Mouse (Mus musculus): Measurements from ENCODE around the gene Trpm4. TPM values are rescaled to one million over a fixed set of nuclear protein-coding genes. Genes with fewer than 3 reads are reported as not detected.

Gene Trpm4
- total and polyA plus RNA-seq, 2 experiments from 2014 or later = 11.2 to 35.7 TPM

GRCm38 (mm10) chr7:45353041-45353440 is 19.5 kb upstream of the Trpm4 start:
- H3K9ac ChIP-seq (replicated peaks; ENCODE audit: low read length) = no peak overlapping the region
- no peak overlapping the region for H3K4me2 ChIP-seq (ENCODE audit: low read depth, low read length)
- ATAC-seq = no peak
- DNase-seq (ENCODE audit: low spot score) = no peak
- H3K4me1 ChIP-seq (ENCODE audit: insufficient read depth, low read length) = no peaks in the 10 kb centered on the region
- WGBS = 25% methylated on average over 5 of the region's 5 CpGs
- no peak overlapping the region for H3K27ac ChIP-seq
- no peak overlapping the region for H3K4me3 ChIP-seq (ENCODE audit: low read length)
- no peak for TF ChIP-seq CTCF (IDR thresholded peaks at IDR 0.05; ENCODE audit: low read depth)
- peaks cover 53% of the 10 kb centered on the region for H3K36me3 ChIP-seq (ENCODE audit: insufficient read depth, low read length)
- H3K27me3 ChIP-seq (ENCODE audit: insufficient read depth, low read length) = no peaks in the 10 kb centered on the region
- H3K9me3 ChIP-seq (ENCODE audit: low read length) = no peaks in the 10 kb centered on the region

GRCm38 (mm10) chr7:45346905-45347304 is 13.3 kb upstream of the Trpm4 start:
- no peak for DNase-seq (ENCODE audit: low spot score)
- Histone ChIP-seq H3K4me3 (ENCODE audit: low read length) (no peak overlapping the region), H3K27ac (no peak overlapping the region), H3K4me1 (ENCODE audit: insufficient read depth, low read length) (no peaks in the 10 kb centered on the region), H3K9ac (replicated peaks; ENCODE audit: low read length) (no peak overlapping the region), H3K9me3 (ENCODE audit: low read length) (no peaks in the 10 kb centered on the region), H3K36me3 (ENCODE audit: insufficient read depth, low read length) (peaks cover 46% of the 10 kb centered on the region; the same call in 1 of the 2 replicates), H3K4me2 (ENCODE audit: low read depth, low read length) (no peak overlapping the region), H3K27me3 (ENCODE audit: insufficient read depth, low read length) (no peaks in the 10 kb centered on the region)
- 84% methylated on average over 13 of the region's 13 CpGs for WGBS
- TF ChIP-seq CTCF (IDR thresholded peaks at IDR 0.05; ENCODE audit: low read depth) = no peak
- no peak for ATAC-seq

GRCm38 (mm10) chr7:45343543-45343942 is 10.0 kb upstream of the Trpm4 start:
- no peak for ATAC-seq
- Histone ChIP-seq H3K4me3 (ENCODE audit: low read length) (no peak overlapping the region), H3K27ac (no peak overlapping the region), H3K9ac (replicated peaks; ENCODE audit: low read length) (no peak overlapping the region), H3K9me3 (ENCODE audit: low read length) (no peaks in the 10 kb centered on the region), H3K4me1 (ENCODE audit: insufficient read depth, low read length) (peaks cover 6% of the 10 kb centered on the region; the same call in 1 of the 2 replicates), H3K4me2 (ENCODE audit: low read depth, low read length) (no peak overlapping the region), H3K36me3 (ENCODE audit: insufficient read depth, low read length) (peaks cover 29% of the 10 kb centered on the region; the same call in 1 of the 2 replicates), H3K27me3 (ENCODE audit: insufficient read depth, low read length) (no peaks in the 10 kb centered on the region)
- WGBS = 36% methylated on average over 13 of the region's 13 CpGs
- DNase-seq (ENCODE audit: low spot score) = no peak
- peak; percentile 39 for TF ChIP-seq CTCF (IDR thresholded peaks at IDR 0.05; ENCODE audit: low read depth)

- Histone ChIP-seq H3K9me3 (ENCODE audit: low read length) (no peaks in the 10 kb centered on the region), H3K27ac (no peak overlapping the region), H3K9ac (replicated peaks; ENCODE audit: low read length) (no peak overlapping the region), H3K4me2 (ENCODE audit: low read depth, low read length) (no peak overlapping the region), H3K27me3 (ENCODE audit: insufficient read depth, low read length) (no peaks in the 10 kb centered on the region), H3K4me3 (ENCODE audit: low read length) (no peak overlapping the region), H3K36me3 (ENCODE audit: insufficient read depth, low read length) (peaks cover 17% of the 10 kb centered on the region; the same call in 1 of the 2 replicates), H3K4me1 (ENCODE audit: insufficient read depth, low read length) (peaks cover 6% of the 10 kb centered on the region)
- DNase-seq (ENCODE audit: low spot score) = no peak
- no peak for ATAC-seq
- WGBS = 92% methylated on average over 11 of the region's 11 CpGs
- no peak for TF ChIP-seq CTCF (IDR thresholded peaks at IDR 0.05; ENCODE audit: low read depth)
These were observed 8.5 kb upstream of the Trpm4 start for GRCm38 (mm10) chr7:45342081-45342480.

GRCm38 (mm10) chr7:45341303-45341702 is 7.7 kb upstream of the Trpm4 start:
- DNase-seq (ENCODE audit: low spot score) = peak; percentile 94
- H3K9me3 ChIP-seq (ENCODE audit: low read length) = no peaks in the 10 kb centered on the region
- ATAC-seq = peak; percentile 77
- peaks cover 10% of the 10 kb centered on the region; the same call in 1 of the 2 replicates for H3K36me3 ChIP-seq (ENCODE audit: insufficient read depth, low read length)
- WGBS = 9% methylated on average over 8 of the region's 8 CpGs
- TF ChIP-seq CTCF (IDR thresholded peaks at IDR 0.05; ENCODE audit: low read depth) = peak; percentile 83
- H3K9ac ChIP-seq (replicated peaks; ENCODE audit: low read length) = no peak overlapping the region
- H3K27me3 ChIP-seq (ENCODE audit: insufficient read depth, low read length) = no peaks in the 10 kb centered on the region
- H3K27ac ChIP-seq = no peak overlapping the region
- H3K4me3 ChIP-seq (ENCODE audit: low read length) = no peak overlapping the region
- peaks cover 6% of the 10 kb centered on the region for H3K4me1 ChIP-seq (ENCODE audit: insufficient read depth, low read length)
- H3K4me2 ChIP-seq (ENCODE audit: low read depth, low read length) = peak overlapping the region; percentile 69; the same call in 1 of the 2 replicates

- WGBS = 12% methylated on average over 11 of the region's 11 CpGs
- Histone ChIP-seq H3K4me1 (ENCODE audit: insufficient read depth, low read length) (peaks cover 6% of the 10 kb centered on the region), H3K27ac (no peak overlapping the region), H3K4me3 (ENCODE audit: low read length) (no peak overlapping the region), H3K36me3 (ENCODE audit: insufficient read depth, low read length) (0 out of 2 replicates have a peak, but pooled peaks cover 4% of the 10 kb centered on the region), H3K9ac (replicated peaks; ENCODE audit: low read length) (no peak overlapping the region), H3K9me3 (ENCODE audit: low read length) (no peaks in the 10 kb centered on the region), H3K27me3 (ENCODE audit: insufficient read depth, low read length) (no peaks in the 10 kb centered on the region), H3K4me2 (ENCODE audit: low read depth, low read length) (peak overlapping the region; percentile 69)
- no peak for TF ChIP-seq CTCF (IDR thresholded peaks at IDR 0.05; ENCODE audit: low read depth)
- no peak for ATAC-seq
- DNase-seq (ENCODE audit: low spot score) = peak; percentile 36
These were observed 7.1 kb upstream of the Trpm4 start for GRCm38 (mm10) chr7:45340669-45341068.

GRCm38 (mm10) chr7:45340066-45340442 is 6.5 kb upstream of the Trpm4 start:
- WGBS = 13% methylated on average over 11 of the region's 11 CpGs
- peak overlapping the region; percentile 69 for H3K4me2 ChIP-seq (ENCODE audit: low read depth, low read length)
- peaks cover 6% of the 10 kb centered on the region for H3K4me1 ChIP-seq (ENCODE audit: insufficient read depth, low read length)
- ATAC-seq (no peak), DNase-seq (ENCODE audit: low spot score) (no peak)
- no peak overlapping the region for H3K27ac ChIP-seq
- no peaks in the 10 kb centered on the region for H3K36me3 ChIP-seq (ENCODE audit: insufficient read depth, low read length)
- no peaks in the 10 kb centered on the region for H3K27me3 ChIP-seq (ENCODE audit: insufficient read depth, low read length)
- H3K4me3 ChIP-seq (ENCODE audit: low read length) = peak overlapping the region; percentile 35
- TF ChIP-seq CTCF (IDR thresholded peaks at IDR 0.05; ENCODE audit: low read depth) = no peak
- no peaks in the 10 kb centered on the region for H3K9me3 ChIP-seq (ENCODE audit: low read length)
- peak overlapping the region; percentile 28; the same call in 1 of the 2 replicates for H3K9ac ChIP-seq (replicated peaks; ENCODE audit: low read length)
